ENCODE assay signal across 30 mouse cellular contexts in genomic region chr12:52307331-52307982, GRCm38 (mm10).
DNase-seq lines count a peak whose midpoint lies in the region; ATAC-seq lines count a peak whose summit lies in the region.
"Had no signal": no experiment of that assay in that cellular context is flagged by ENCODE, and none has a peak within 500 bp of the region (broad histone marks: within the 10 kb centered on the region; RNA-seq: fewer than 3 reads in every experiment).

No protein-coding gene starts in this region.

- no peaks in the 10 kb centered on the region for H3K36me3 ChIP-seq in heart, embryonic 10.5 days
- H3K36me3 ChIP-seq: embryonic facial prominence, embryonic 13.5 days; forebrain, embryonic 10.5 days; forebrain, embryonic 15.5 days; heart, embryonic 13.5 days; intestine, embryonic 15.5 days; midbrain, embryonic 12.5 days; stomach, embryonic 15.5 days had no signal

- no peak overlapping the region for H3K27ac ChIP-seq in heart, embryonic 10.5 days
- H3K27ac ChIP-seq: embryonic facial prominence, embryonic 13.5 days; forebrain, embryonic 15.5 days; gastrocnemius, adult 2 months; heart, adult 2 months; heart, embryonic 13.5 days; hindbrain, postnatal 0 days; intestine, embryonic 15.5 days; kidney, postnatal 0 days; midbrain, embryonic 12.5 days; stomach, embryonic 15.5 days had no signal

- no peaks in the 10 kb centered on the region for H3K4me1 ChIP-seq in heart, embryonic 10.5 days
- H3K4me1 ChIP-seq: embryonic facial prominence, embryonic 13.5 days; forebrain, embryonic 15.5 days; heart, embryonic 13.5 days; intestine, embryonic 15.5 days; midbrain, embryonic 12.5 days; stomach, embryonic 15.5 days had no signal

- intact Hi-C loops in heart, postnatal 14 days (cut with DNase I) = no loop called here

- no peak overlapping the region for H3K4me3 ChIP-seq in heart, embryonic 10.5 days
- H3K4me3 ChIP-seq: embryonic facial prominence, embryonic 13.5 days; forebrain, embryonic 10.5 days; forebrain, embryonic 15.5 days; gastrocnemius, adult 2 months; heart, adult 2 months; heart, embryonic 13.5 days; intestine, embryonic 15.5 days; midbrain, embryonic 12.5 days; stomach, embryonic 15.5 days had no signal

- H3K9me3 ChIP-seq in heart, embryonic 10.5 days = no peaks in the 10 kb centered on the region
- H3K9me3 ChIP-seq: embryonic facial prominence, embryonic 13.5 days; forebrain, embryonic 10.5 days; G1E; heart, embryonic 13.5 days; intestine, embryonic 15.5 days; midbrain, embryonic 12.5 days; stomach, embryonic 15.5 days had no signal

- no peaks in the 10 kb centered on the region for H3K27me3 ChIP-seq in heart, embryonic 10.5 days (ENCODE audit: insufficient read depth, poor library complexity, severe bottlenecking)
- H3K27me3 ChIP-seq: embryonic facial prominence, embryonic 13.5 days; forebrain, embryonic 15.5 days; heart, embryonic 13.5 days; intestine, embryonic 15.5 days; midbrain, embryonic 12.5 days; stomach, embryonic 15.5 days had no signal

- DNase-seq in heart, embryonic 10.5 days (ENCODE audit: low spot score) = peak; percentile 33
- DNase-seq in heart, postnatal 14 days = no peak
- peak; percentile 66 for DNase-seq in 416B (ENCODE audit: low read depth)
- no peak for DNase-seq in frontal cortex, adult 2 months (ENCODE audit: extremely low spot score in 1 of 2, low spot score in 1 of 2)
- no peak for DNase-seq in left cerebral cortex, adult 11 months (ENCODE audit: low spot score)
- DNase-seq: adrenal gland, postnatal 10 days; cerebellum, adult 11-12 months; cerebellum, adult 9-11 months; gastrocnemius, adult 2 months; gastrocnemius, postnatal 36 days; heart, adult 2 months; heart, postnatal 10 days; kidney, adult 8-10 months; left cerebral cortex, postnatal 4 days; lung, adult 2 months; lung, postnatal 14 days; right cerebral cortex, postnatal 25 days; thymus, postnatal 14 days had no signal

- ATAC-seq in hematopoietic stem cell, adult 5-6 weeks (replicated peaks in 1 of 2; ENCODE audit: insufficient read depth in 1 of 2, low FRiP score in 2 of 2, low TSS enrichment in 1 of 2, low read depth in 1 of 2, poor library complexity in 2 of 2, severe bottlenecking in 2 of 2) = peak; percentile 53 to 84; a peak in 2 of 4 replicates
- 0 out of 2 replicates have a peak, but pooled peaks have one; percentile 31 for ATAC-seq in monocyte, adult 5-6 weeks (replicated peaks; ENCODE audit: insufficient number of reproducible peaks, low FRiP score, low TSS enrichment, poor library complexity, severe bottlenecking)
- ATAC-seq: forebrain, embryonic 15.5 days; hindbrain, postnatal 0 days; intestine, embryonic 15.5 days had no signal

- 76% methylated on average over 10 of the region's 10 CpGs for WGBS in heart, embryonic 10.5 days

Comparison
In these comparisons a context has a peak if more than half of its experiments do, and no peak if none do; other contexts are left out.
1. DNase-seq: peak in heart, embryonic 10.5 days (single experiment) and 416B (single experiment); none in heart, postnatal 14 days (0 of 2), frontal cortex, adult 2 months (0 of 2) and left cerebral cortex, adult 11 months (single experiment).